Mouse (Mus musculus) limb, embryonic 12.5 days (tissue): ENCODE data around the gene Atp1a2. TPM values are rescaled to one million over a fixed set of nuclear protein-coding genes. Genes with fewer than 3 reads are reported as not detected.

Source experiments
- ATAC-seq: fragments of 200-750 bp; cut with Nextera tagmentation; 2 replicates; pipeline ENCODE4 v1.8.0; 2017; ENCODE audit warnings: low read depth, moderate TSS enrichment; ENCODE audit not compliant: insufficient number of reproducible peaks, insufficient read depth, low FRiP score, low TSS enrichment
- H3K27ac ChIP-seq: fragments of 300-500 bp; sonication (generic); 2 replicates; pipeline ENCODE4 v1.5.1; 2016; ENCODE audit warnings: mild to moderate bottlenecking, moderate library complexity
- H3K27me3 ChIP-seq: fragments of 300-500 bp; sonication (generic); 2 replicates; pipeline ENCODE4 v1.6.1; 2016; ENCODE audit warnings: mild to moderate bottlenecking, moderate library complexity
- H3K36me3 ChIP-seq: fragments of 300-500 bp; sonication (generic); 2 replicates; pipeline ENCODE4 v1.6.1; 2016; ENCODE audit warnings: mild to moderate bottlenecking, moderate library complexity
- H3K4me1 ChIP-seq: fragments of 300-500 bp; sonication (generic); replicated peaks from 2 replicates; pipeline ENCODE4 v1.6.1; 2016
- H3K4me2 ChIP-seq: fragments of 300-500 bp; sonication (generic); 2 replicates; pipeline ENCODE4 v1.6.1; 2016; ENCODE audit warnings: mild to moderate bottlenecking, moderate library complexity
- H3K4me3 ChIP-seq: fragments of 300-500 bp; sonication (generic); replicated peaks from 2 replicates; pipeline ENCODE4 v1.5.1; 2016; ENCODE audit warnings: mild to moderate bottlenecking
- H3K9ac ChIP-seq: fragments of 300-500 bp; sonication (generic); replicated peaks from 2 replicates; pipeline ENCODE4 v1.6.1; 2016; ENCODE audit warnings: mild to moderate bottlenecking, moderate library complexity
- H3K9me3 ChIP-seq: fragments of 300-500 bp; sonication (generic); 2 replicates; pipeline ENCODE4 v1.6.1; 2016; ENCODE audit warnings: mild to moderate bottlenecking, moderate library complexity
- WGBS: fragments of 180-500 bp; shearing (Covaris S2); methylation state at CpG from one replicate; pipeline ENCODE4 v1.1.7; 2016; 5-methylcytosine and 5-hydroxymethylcytosine counted together
- polyA plus RNA-seq: library from polyadenylated mRNA; unstranded; fragments of >200 nt; fragmentation: Nextera tagmentation; extraction: Ambion mirVana; gene quantifications from 2 replicates; pipeline ENCODE4 v1.2.1, GENCODE M21; 2016

Atp1a2 gene
- polyA plus RNA-seq, 1 experiment from 2014 or later = 5.1 TPM

DNA sequence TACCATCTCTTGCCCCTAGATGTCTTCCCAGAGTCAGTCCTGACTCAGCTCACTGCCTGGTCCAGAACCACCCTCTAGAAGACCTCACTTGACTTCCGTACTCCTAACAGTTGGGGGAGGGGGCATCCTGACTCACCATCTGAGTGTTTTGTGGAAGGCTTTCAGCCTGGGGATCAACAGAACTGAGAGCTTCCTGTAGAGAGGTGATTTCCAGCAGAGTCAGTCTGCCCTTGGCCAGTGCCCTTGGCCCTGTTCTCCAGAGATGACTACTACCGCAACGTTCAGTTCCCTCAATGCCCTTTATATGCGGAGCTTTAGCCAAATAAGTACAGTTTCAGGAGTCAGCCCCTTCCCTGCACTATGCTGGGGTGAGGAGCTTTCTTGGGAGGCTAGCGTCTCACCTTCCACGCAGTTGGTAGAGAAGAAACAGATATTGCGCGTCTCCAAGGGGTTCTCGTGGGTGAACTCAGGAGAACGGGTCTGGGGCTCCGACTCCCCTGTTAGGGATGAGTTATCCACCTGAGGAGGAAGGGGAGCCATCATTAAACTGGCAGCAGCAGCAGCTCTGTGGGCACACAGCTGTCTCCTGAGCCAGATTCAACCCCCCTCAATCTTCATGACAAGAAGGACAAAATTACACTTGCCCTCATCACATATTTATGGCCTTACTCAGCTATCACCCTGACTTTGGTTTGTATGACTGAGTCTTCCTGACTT is 8.8 kb downstream of the Atp1a2 start:
- Histone ChIP-seq H3K4me3 (no peak overlapping the region), H3K27me3 (no peaks in the 10 kb centered on the region), H3K4me2 (no peak overlapping the region), H3K36me3 (peaks cover 8% of the 10 kb centered on the region; the same call in 1 of the 2 replicates), H3K9me3 (no peaks in the 10 kb centered on the region), H3K27ac (no peak overlapping the region), H3K9ac (no peak overlapping the region), H3K4me1 (no peaks in the 10 kb centered on the region)
- 89% methylated on average over 11 of the region's 11 CpGs for WGBS
- no peak for ATAC-seq

GRCm38 (mm10) chr1:172286740-172287139 is 11.1 kb downstream of the Atp1a2 start:
- Histone ChIP-seq H3K4me3 (no peak overlapping the region), H3K4me2 (no peak overlapping the region), H3K27me3 (no peaks in the 10 kb centered on the region; the same call in 1 of the 2 replicates), H3K36me3 (peaks cover 9% of the 10 kb centered on the region; the same call in 1 of the 2 replicates), H3K4me1 (no peaks in the 10 kb centered on the region), H3K9me3 (no peaks in the 10 kb centered on the region), H3K27ac (no peak overlapping the region), H3K9ac (no peak overlapping the region)
- no peak for ATAC-seq
- WGBS = 77% methylated on average over 5 of the region's 5 CpGs

DNA sequence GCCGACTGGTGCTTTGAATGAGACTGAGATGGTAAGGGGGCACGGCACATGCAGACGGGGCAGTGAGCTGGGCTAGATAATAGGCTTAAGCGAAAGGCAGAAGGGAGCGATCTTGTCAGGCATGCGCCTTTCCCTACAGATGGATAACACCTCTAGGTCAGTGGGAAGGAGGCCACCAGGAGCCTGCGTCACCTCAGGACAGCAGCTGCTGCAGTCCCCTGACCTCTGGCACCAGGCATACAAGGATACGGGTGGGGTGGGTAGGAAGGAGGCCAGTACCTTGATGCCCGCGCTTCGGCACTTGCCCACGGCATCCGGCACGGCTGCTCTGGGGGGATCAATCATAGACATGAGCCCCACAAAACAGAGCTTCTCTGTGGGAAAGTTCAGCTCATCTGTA is 13.6 kb downstream of the Atp1a2 start:
- H3K4me3 ChIP-seq = no peak overlapping the region
- H3K36me3 ChIP-seq = 0 out of 2 replicates have a peak, but pooled peaks cover 4% of the 10 kb centered on the region
- ATAC-seq = no peak
- no peaks in the 10 kb centered on the region for H3K9me3 ChIP-seq
- H3K27me3 ChIP-seq = no peaks in the 10 kb centered on the region; the same call in 1 of the 2 replicates
- WGBS = 87% methylated on average over 14 of the region's 14 CpGs
- no peaks in the 10 kb centered on the region for H3K4me1 ChIP-seq
- no peak overlapping the region for H3K27ac ChIP-seq
- H3K4me2 ChIP-seq = no peak overlapping the region
- H3K9ac ChIP-seq = no peak overlapping the region

- peaks cover 4% of the 10 kb centered on the region; the same call in 1 of the 2 replicates for H3K36me3 ChIP-seq
- H3K9ac ChIP-seq = no peak overlapping the region
- ATAC-seq = no peak
- no peak overlapping the region for H3K4me2 ChIP-seq
- no peaks in the 10 kb centered on the region for H3K9me3 ChIP-seq
- no peak overlapping the region for H3K27ac ChIP-seq
- H3K4me3 ChIP-seq = no peak overlapping the region
- no peaks in the 10 kb centered on the region; the same call in 1 of the 2 replicates for H3K27me3 ChIP-seq
- H3K4me1 ChIP-seq = no peaks in the 10 kb centered on the region
- WGBS = 90% methylated on average over 6 of the region's 6 CpGs
These were observed 14.8 kb downstream of the Atp1a2 start for GRCm38 (mm10) chr1:172283073-172283472.

GRCm38 (mm10) chr1:172281522-172282254 is 16.2 kb downstream of the Atp1a2 start:
- ATAC-seq = no peak
- Histone ChIP-seq H3K27ac (no peak overlapping the region), H3K4me2 (no peak overlapping the region), H3K9ac (no peak overlapping the region), H3K27me3 (no peaks in the 10 kb centered on the region; the same call in 1 of the 2 replicates), H3K4me1 (no peaks in the 10 kb centered on the region), H3K4me3 (no peak overlapping the region), H3K9me3 (no peaks in the 10 kb centered on the region), H3K36me3 (peaks cover 4% of the 10 kb centered on the region; the same call in 1 of the 2 replicates)
- 84% methylated on average over 10 of the region's 10 CpGs for WGBS

DNA sequence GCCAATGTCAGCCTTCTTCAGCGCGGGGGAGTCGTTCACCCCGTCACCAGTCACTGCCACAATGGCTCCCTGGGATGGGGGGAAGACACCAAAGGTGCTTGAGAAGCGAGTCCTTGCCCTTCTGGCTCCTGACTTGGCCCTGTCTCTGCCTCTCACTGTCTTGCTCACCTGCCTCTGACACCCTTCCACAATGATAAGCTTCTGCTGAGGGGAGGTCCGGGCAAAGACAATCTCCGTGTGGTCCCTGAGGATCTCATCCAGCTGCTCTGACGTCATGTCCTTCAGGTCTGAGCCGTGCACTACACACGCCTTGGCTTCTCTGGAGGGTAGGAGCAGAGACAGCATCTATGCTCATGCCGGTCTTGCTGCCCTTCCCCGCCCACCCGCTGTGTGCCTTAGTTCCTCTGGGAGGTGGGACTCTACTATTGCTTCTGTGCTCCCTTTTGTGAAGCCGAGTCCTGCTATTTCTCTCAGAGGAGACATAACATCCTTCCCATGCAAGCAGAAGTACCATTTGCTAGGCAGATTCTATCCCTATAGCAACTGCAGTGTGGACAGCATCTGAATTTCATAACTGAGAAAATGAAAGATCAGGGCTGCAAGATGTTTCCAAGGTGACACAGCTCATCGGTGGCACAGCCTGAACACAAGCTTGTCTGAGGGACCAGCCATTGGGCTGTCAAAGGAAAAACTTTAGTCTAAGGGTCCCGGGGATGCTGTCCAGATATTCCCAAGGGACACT is 17.9 kb downstream of the Atp1a2 start:
- Histone ChIP-seq H3K9ac (no peak overlapping the region), H3K4me3 (no peak overlapping the region), H3K27ac (no peak overlapping the region), H3K4me1 (no peaks in the 10 kb centered on the region), H3K9me3 (no peaks in the 10 kb centered on the region), H3K36me3 (peaks cover 4% of the 10 kb centered on the region; the same call in 1 of the 2 replicates), H3K27me3 (no peaks in the 10 kb centered on the region; the same call in 1 of the 2 replicates), H3K4me2 (no peak overlapping the region)
- 84% methylated on average over 16 of the region's 16 CpGs for WGBS
- ATAC-seq = no peak

GRCm38 (mm10) chr1:172278328-172278727 is 19.5 kb downstream of the Atp1a2 start:
- Histone ChIP-seq H3K9me3 (no peaks in the 10 kb centered on the region), H3K4me2 (no peak overlapping the region), H3K27ac (no peak overlapping the region), H3K27me3 (no peaks in the 10 kb centered on the region; the same call in 1 of the 2 replicates), H3K9ac (no peak overlapping the region), H3K4me3 (no peak overlapping the region), H3K36me3 (no peaks in the 10 kb centered on the region; the same call in 1 of the 2 replicates), H3K4me1 (no peaks in the 10 kb centered on the region)
- ATAC-seq = no peak
- 93% methylated on average over 13 of the region's 13 CpGs for WGBS

DNA sequence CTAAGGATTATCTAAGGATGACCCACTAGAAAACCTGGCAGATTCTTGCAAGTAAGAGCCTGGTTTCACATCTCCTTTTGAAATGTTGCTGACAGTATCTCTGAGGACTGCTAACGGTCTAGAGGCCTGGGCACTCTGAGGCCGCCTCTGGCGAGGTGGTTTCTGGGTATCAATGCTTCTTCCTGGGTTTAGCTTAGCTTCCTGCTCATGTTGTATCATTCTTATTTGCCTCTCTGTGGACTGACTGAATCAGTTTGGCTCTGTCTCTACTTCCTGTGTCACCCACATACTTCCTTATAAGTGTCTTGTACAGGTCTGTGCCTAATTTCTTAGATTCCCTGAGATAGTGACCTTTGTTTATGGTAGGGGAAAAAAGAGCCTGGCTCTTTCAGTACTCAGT is 20.7 kb downstream of the Atp1a2 start:
- Histone ChIP-seq H3K27ac (no peak overlapping the region), H3K9me3 (no peaks in the 10 kb centered on the region), H3K36me3 (no peaks in the 10 kb centered on the region; the same call in 1 of the 2 replicates), H3K27me3 (no peaks in the 10 kb centered on the region; the same call in 1 of the 2 replicates), H3K4me3 (no peak overlapping the region), H3K4me1 (no peaks in the 10 kb centered on the region), H3K9ac (no peak overlapping the region), H3K4me2 (no peak overlapping the region)
- no peak for ATAC-seq
- WGBS = 83% methylated on average over 3 of the region's 3 CpGs

GRCm38 (mm10) chr1:172274547-172274946 is 23.3 kb downstream of the Atp1a2 start:
- Histone ChIP-seq H3K27ac (no peak overlapping the region), H3K4me2 (no peak overlapping the region), H3K4me3 (no peak overlapping the region), H3K27me3 (no peaks in the 10 kb centered on the region), H3K36me3 (no peaks in the 10 kb centered on the region; the same call in 1 of the 2 replicates), H3K9me3 (no peaks in the 10 kb centered on the region), H3K4me1 (no peaks in the 10 kb centered on the region), H3K9ac (no peak overlapping the region)
- 67% methylated on average over 5 of the region's 5 CpGs for WGBS
- ATAC-seq = no peak

- Histone ChIP-seq H3K4me2 (no peak overlapping the region), H3K9me3 (no peaks in the 10 kb centered on the region), H3K9ac (no peak overlapping the region), H3K27me3 (no peaks in the 10 kb centered on the region), H3K4me3 (no peak overlapping the region), H3K36me3 (no peaks in the 10 kb centered on the region; the same call in 1 of the 2 replicates), H3K27ac (no peak overlapping the region), H3K4me1 (no peaks in the 10 kb centered on the region)
- no peak for ATAC-seq
- WGBS = 61% methylated on average over 5 of the region's 5 CpGs
These were observed 23.7 kb downstream of the Atp1a2 start for GRCm38 (mm10) chr1:172274116-172274515.

DNA sequence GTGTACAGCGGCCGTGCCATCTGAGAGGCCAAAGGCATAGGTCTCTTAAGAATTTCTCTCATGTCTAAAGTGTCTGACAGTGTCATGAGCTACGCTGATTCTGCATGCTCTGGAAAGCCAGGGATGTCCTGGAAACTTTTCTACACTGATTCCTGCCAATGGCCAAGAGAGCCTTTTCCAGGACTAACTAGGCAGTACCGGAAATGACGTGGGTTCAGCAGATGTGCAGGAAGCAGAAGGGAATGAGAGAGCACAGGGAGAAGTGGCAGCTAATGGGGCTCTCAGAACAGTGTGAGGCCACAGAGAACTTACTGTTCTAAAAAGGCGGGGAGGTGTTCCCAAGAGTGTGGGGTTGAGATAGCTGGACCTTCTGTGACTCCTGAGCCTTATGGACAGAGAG is 24.5 kb downstream of the Atp1a2 start:
- Histone ChIP-seq H3K36me3 (no peaks in the 10 kb centered on the region; the same call in 1 of the 2 replicates), H3K4me1 (no peaks in the 10 kb centered on the region), H3K27ac (no peak overlapping the region), H3K27me3 (no peaks in the 10 kb centered on the region), H3K4me3 (no peak overlapping the region), H3K9me3 (no peaks in the 10 kb centered on the region), H3K4me2 (no peak overlapping the region), H3K9ac (no peak overlapping the region)
- 80% methylated on average over 6 of the region's 6 CpGs for WGBS
- no peak for ATAC-seq
